Mouse (Mus musculus): Measurements from ENCODE around the gene Aamp. TPM values are rescaled to one million over a fixed set of nuclear protein-coding genes. Genes with fewer than 3 reads are reported as not detected.

Aamp gene
- total and polyA plus RNA-seq, 3 experiments = 108 to 172 (median 163) TPM

DNA sequence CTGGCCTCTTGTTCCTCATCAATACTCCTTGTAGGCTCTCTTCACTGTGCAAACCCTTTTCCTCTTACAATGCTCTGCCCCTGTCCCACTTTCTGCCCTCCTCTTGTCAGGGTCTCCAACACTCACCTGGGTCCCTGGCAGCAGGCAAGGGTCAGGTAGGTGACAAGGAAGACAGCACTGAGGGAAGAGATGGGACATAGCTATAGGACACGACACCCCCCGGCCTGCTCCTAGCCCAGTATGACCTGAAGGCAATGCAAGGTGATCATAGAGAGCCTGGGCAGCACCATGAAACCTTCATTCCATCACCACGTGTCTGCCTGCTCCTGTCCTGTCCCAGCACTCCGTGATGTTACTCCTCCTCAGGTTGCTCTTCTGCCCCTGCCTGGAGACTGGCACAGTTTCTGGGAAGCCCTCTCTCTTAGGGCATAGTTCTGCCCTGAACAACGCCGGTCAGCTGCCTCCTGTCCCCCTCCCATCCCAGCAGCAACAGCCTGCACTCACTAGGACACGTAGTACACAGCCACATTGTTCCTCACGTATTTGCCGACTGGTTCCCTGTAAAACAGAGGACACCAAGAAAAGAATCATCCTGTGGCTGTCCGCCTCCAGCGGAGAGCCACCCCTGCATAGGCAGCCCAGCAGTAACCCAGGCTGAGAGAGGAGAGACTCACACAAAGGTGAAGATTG lies 7.9 kb upstream of the Aamp start:
- TF ChIP-seq CHD1 (IDR thresholded peaks at IDR 0.05; ENCODE audit: low read depth, low read length) = no peak
- Histone ChIP-seq H3K4me3 (replicated peaks in 1 of 3; ENCODE audit: low read depth in 2 of 3, low read length in 2 of 3, poor library complexity in 1 of 3) (no peak overlapping the region), H3K79me2 (replicated peaks; ENCODE audit: control insufficient read depth, extremely low read depth, insufficient read depth, poor library complexity, severe bottlenecking) (peaks cover 12% of the 10 kb centered on the region), H3K9ac (ENCODE audit: insufficient read depth, low read depth) (no peak overlapping the region), H3K4me1 (ENCODE audit: control insufficient read depth in 1 of 2, insufficient read depth in 2 of 2) (peaks cover 24 to 71% of the 10 kb centered on the region in 2 experiments), H3K27me3 (replicated peaks) (no peaks in the 10 kb centered on the region), H3K9me3 (replicated peaks; ENCODE audit: low read length) (no peaks in the 10 kb centered on the region), H3K27ac (ENCODE audit: insufficient read depth, low read depth) (no peak overlapping the region), H3K36me3 (replicated peaks in 1 of 2; ENCODE audit: control insufficient read depth in 1 of 2, insufficient read depth in 1 of 2, low read length in 1 of 2) (peaks cover 54 to 93% of the 10 kb centered on the region in 2 experiments), H3K4me2 (ENCODE audit: insufficient read depth, low read depth, poor library complexity, severe bottlenecking) (no peak overlapping the region)
- no peak for DNase-seq (ENCODE audit: extremely low read depth)
- in situ Hi-C loops (cut with MboI; ENCODE audit: low pct_ligation_motif_present, low pct_unique_long_range_greater_than_20kb, low sequenced_read_pairs) (no loop called here), dilution Hi-C loops (cut with MboI; ENCODE audit: extremely low pct_ligation_motif_present, extremely low pct_unique_long_range_greater_than_20kb, low sequenced_read_pairs) (no loop called here)

DNA sequence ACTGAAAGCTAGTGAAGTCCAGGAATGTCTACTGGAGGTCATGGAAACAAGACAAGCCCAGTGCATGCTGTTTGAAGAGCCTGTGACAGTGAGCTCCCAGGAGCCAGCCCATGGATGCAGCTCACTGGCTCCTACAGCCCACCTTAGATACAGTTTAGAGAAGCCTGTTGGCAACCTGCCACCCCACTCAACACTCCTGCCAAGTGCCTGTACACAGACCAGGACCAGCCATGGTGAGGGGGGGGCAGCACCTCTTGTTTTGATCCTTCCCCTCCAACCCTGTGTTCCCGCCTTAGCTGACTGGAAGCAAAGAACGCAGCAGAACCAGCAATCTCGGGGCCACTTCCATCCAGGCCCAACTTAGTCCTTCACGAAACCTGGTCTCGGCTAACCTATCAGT lies 5.6 kb upstream of the Aamp start:
- H3K9me3 ChIP-seq (replicated peaks; ENCODE audit: low read length) = no peaks in the 10 kb centered on the region
- H3K27me3 ChIP-seq (replicated peaks) = no peaks in the 10 kb centered on the region
- no peak overlapping the region for H3K27ac ChIP-seq (ENCODE audit: insufficient read depth, low read depth)
- DNase-seq (ENCODE audit: extremely low read depth) = no peak
- no peak overlapping the region for H3K4me3 ChIP-seq (replicated peaks in 1 of 3; ENCODE audit: low read depth in 2 of 3, low read length in 2 of 3, poor library complexity in 1 of 3)
- H3K36me3 ChIP-seq (replicated peaks in 1 of 2; ENCODE audit: control insufficient read depth in 1 of 2, insufficient read depth in 1 of 2, low read length in 1 of 2) = peaks cover 54 to 80% of the 10 kb centered on the region in 2 experiments
- in situ Hi-C loops (cut with MboI; ENCODE audit: low pct_ligation_motif_present, low pct_unique_long_range_greater_than_20kb, low sequenced_read_pairs) = no loop called here
- H3K79me2 ChIP-seq (replicated peaks; ENCODE audit: control insufficient read depth, extremely low read depth, insufficient read depth, poor library complexity, severe bottlenecking) = no peaks in the 10 kb centered on the region; the same call in 1 of the 2 replicates
- H3K4me1 ChIP-seq (ENCODE audit: control insufficient read depth in 1 of 2, insufficient read depth in 2 of 2) = peaks cover 12 to 67% of the 10 kb centered on the region in 2 experiments
- dilution Hi-C loops (cut with MboI; ENCODE audit: extremely low pct_ligation_motif_present, extremely low pct_unique_long_range_greater_than_20kb, low sequenced_read_pairs) = no loop called here
- H3K4me2 ChIP-seq (ENCODE audit: insufficient read depth, low read depth, poor library complexity, severe bottlenecking) = no peak overlapping the region
- no peak for TF ChIP-seq CTCF (conservative IDR thresholded peaks at IDR 0.05 in 1 of 2, IDR thresholded peaks at IDR 0.05 in 1 of 2; ENCODE audit: low read depth in 2 of 2, low read length in 2 of 2)
- no peak overlapping the region for H3K9ac ChIP-seq (ENCODE audit: insufficient read depth, low read depth)

DNA sequence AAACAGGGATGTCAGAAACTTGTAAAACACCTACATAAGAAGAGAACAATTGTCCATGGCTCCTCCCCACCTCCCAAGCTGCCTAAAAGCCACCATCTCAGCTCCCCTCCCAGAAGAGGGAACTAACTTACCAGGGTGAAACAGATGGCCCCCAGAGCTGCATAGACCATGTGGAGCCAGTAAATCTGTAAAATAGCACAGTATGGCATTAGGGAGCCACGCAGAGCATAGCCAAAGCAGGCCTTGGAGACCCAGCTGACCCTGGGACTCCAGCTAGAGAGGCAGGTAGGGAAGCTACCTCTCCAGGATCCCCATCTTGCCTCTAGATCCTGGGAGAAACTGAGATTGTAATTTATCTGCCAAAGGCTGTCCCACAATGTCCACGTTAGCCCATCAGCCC lies 5.2 kb upstream of the Aamp start:
- Histone ChIP-seq H3K27ac (ENCODE audit: insufficient read depth, low read depth) (no peak overlapping the region), H3K4me3 (replicated peaks in 1 of 3; ENCODE audit: low read depth in 2 of 3, low read length in 2 of 3, poor library complexity in 1 of 3) (no peak overlapping the region), H3K36me3 (replicated peaks in 1 of 2; ENCODE audit: control insufficient read depth in 1 of 2, insufficient read depth in 1 of 2, low read length in 1 of 2) (peaks cover 54 to 76% of the 10 kb centered on the region in 2 experiments), H3K9ac (ENCODE audit: insufficient read depth, low read depth) (no peak overlapping the region), H3K79me2 (replicated peaks; ENCODE audit: control insufficient read depth, extremely low read depth, insufficient read depth, poor library complexity, severe bottlenecking) (no peaks in the 10 kb centered on the region; the same call in 1 of the 2 replicates), H3K4me1 (ENCODE audit: control insufficient read depth in 1 of 2, insufficient read depth in 2 of 2) (peaks cover 8 to 63% of the 10 kb centered on the region in 2 experiments; a peak in 3 of 4 replicates), H3K4me2 (ENCODE audit: insufficient read depth, low read depth, poor library complexity, severe bottlenecking) (no peak overlapping the region), H3K9me3 (replicated peaks; ENCODE audit: low read length) (no peaks in the 10 kb centered on the region), H3K27me3 (replicated peaks) (no peaks in the 10 kb centered on the region)
- dilution Hi-C loops (cut with MboI; ENCODE audit: extremely low pct_ligation_motif_present, extremely low pct_unique_long_range_greater_than_20kb, low sequenced_read_pairs) = no loop called here
- TF ChIP-seq E2F4 (IDR thresholded peaks at IDR 0.05; ENCODE audit: insufficient replicate concordance, low read depth, low read length) (no peak), BHLHE40 (IDR thresholded peaks at IDR 0.05; ENCODE audit: low read depth, low read length) (no peak), MEF2A (IDR thresholded peaks at IDR 0.05; ENCODE audit: borderline replicate concordance, low read depth, low read length) (no peak), EP300 (IDR thresholded peaks at IDR 0.05; ENCODE audit: low read length) (no peak), TBP (conservative IDR thresholded peaks at IDR 0.05; ENCODE audit: low read depth, low read length) (no peak), MAX (IDR thresholded peaks at IDR 0.05; ENCODE audit: low read length) (no peak), SIN3A (IDR thresholded peaks at IDR 0.05; ENCODE audit: low read length) (no peak), ZKSCAN1 (IDR thresholded peaks at IDR 0.05; ENCODE audit: borderline replicate concordance, low read depth, low read length) (no peak), ZNF384 (IDR thresholded peaks at IDR 0.05; ENCODE audit: low read depth, low read length) (no peak), KAT2A (IDR thresholded peaks at IDR 0.05; ENCODE audit: insufficient replicate concordance, low read length) (no peak), MAFK (IDR thresholded peaks at IDR 0.05; ENCODE audit: insufficient replicate concordance, low read length) (no peak), MXI1 (IDR thresholded peaks at IDR 0.05; ENCODE audit: low read depth, low read length) (no peak), PAX5 (IDR thresholded peaks at IDR 0.05; ENCODE audit: low read length) (no peak), CHD1 (IDR thresholded peaks at IDR 0.05; ENCODE audit: low read depth, low read length) (no peak), NELFE (IDR thresholded peaks at IDR 0.05; ENCODE audit: low read depth, low read length) (no peak), JUN (IDR thresholded peaks at IDR 0.05; ENCODE audit: insufficient read depth, low read depth, low read length) (no peak)
- in situ Hi-C loops (cut with MboI; ENCODE audit: low pct_ligation_motif_present, low pct_unique_long_range_greater_than_20kb, low sequenced_read_pairs) = no loop called here
- DNase-seq (ENCODE audit: extremely low read depth) = no peak

Measured in CH12.LX (cell line).